Mouse (Mus musculus) right cerebral cortex, postnatal 36 days (tissue): ENCODE data around the gene Cbln3.

Experiments used
- DNase-seq, 2 experiments: peaks; one replicate each; pipeline ENCODE4 v3.0.0; 2022; ENCODE audit warnings: low spot score in 2 of 2, mixed read lengths in 1 of 2

Gene Cbln3

DNA sequence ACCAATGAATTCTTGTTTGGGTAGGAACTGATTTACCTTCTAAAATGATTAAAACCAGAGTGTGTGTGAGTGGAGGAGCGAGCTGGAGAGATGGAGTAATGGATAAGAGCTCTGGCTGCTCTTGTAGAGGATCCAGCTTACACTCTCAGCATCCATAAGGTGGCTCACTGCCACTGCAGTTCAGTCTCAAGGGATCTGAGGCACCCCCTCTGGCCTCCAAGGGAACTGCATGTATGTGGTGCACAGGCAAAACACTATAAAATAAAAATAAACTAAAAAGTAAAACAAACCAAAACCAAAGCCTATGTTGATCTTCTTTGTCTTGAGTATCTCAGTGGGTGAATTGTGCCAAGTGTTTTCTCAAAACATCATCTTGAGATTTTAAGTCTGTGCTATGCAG is 4.6 kb downstream of the Cbln3 start:
- DNase-seq: peak; percentile 71 to 76

DNA sequence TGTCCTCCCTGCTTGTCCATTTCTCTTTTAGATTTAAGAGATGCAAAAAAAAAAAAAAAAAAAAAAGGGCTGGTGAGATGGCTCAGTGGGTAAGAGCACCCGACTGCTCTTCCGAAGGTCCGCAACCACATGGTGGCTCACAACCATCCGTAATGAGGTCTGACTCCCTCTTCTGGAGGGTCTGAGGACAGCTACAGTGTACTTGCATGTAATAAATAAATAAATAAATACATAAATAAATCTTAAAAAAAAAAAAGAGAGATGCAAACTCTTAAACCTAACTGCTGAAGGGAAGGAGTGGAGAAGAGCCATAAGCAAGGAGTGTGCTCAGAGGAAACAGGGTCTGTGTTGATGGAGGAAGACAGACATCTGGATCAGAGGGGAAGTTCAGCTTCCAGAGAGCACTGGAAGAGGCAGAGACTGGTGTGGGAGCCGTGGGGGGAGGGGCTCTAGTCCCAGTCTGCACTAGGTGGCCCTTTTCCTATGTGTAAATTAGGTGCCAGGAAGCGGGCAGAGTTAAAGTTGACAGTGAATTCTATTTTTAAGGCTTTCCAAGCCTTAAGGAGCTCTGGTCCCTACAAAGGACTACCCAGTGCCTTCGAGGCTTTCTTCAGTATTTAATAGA is 5.8 kb downstream of the Cbln3 start:
- DNase-seq: no peak

DNA sequence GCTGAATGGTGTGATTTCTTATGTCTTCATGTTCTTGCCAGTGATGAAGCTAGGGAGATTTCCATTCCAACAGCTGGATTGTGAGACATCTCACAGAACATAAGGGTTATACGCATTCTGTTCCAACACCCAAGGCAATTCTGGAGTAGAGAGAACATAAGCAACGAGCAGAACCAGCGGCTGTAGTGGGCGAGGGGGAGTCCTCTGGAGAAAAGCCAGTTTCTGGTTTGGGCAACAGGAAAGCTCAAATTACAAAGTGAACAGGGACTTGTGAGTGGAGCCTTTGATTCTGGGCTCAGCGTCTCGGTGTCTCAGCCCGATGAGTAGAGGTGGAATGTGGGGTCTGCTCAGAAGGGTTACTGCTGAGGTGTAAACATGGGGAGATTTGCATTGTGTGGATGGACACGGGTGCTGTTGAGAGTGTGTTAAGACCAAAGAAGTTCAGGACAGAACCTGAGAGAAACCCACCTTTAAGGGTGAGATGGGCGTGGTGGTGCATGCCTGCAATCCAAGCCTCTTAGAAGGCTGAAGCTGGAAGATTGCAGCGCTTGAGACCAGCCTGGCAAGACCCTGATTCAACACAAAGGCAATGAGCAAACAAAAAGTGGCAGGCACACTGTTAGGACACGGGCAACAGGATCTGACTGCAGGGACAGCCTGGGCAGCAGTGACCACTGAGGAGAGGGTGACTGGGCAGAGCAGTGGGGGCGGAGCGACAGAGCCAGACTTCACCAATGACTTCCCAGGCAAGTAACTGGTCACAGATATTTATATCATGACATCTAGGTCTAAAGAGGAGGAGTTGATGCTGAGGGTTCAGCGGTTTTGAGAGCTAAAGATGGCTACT is 6.5 kb downstream of the Cbln3 start:
- no peak for DNase-seq

DNA sequence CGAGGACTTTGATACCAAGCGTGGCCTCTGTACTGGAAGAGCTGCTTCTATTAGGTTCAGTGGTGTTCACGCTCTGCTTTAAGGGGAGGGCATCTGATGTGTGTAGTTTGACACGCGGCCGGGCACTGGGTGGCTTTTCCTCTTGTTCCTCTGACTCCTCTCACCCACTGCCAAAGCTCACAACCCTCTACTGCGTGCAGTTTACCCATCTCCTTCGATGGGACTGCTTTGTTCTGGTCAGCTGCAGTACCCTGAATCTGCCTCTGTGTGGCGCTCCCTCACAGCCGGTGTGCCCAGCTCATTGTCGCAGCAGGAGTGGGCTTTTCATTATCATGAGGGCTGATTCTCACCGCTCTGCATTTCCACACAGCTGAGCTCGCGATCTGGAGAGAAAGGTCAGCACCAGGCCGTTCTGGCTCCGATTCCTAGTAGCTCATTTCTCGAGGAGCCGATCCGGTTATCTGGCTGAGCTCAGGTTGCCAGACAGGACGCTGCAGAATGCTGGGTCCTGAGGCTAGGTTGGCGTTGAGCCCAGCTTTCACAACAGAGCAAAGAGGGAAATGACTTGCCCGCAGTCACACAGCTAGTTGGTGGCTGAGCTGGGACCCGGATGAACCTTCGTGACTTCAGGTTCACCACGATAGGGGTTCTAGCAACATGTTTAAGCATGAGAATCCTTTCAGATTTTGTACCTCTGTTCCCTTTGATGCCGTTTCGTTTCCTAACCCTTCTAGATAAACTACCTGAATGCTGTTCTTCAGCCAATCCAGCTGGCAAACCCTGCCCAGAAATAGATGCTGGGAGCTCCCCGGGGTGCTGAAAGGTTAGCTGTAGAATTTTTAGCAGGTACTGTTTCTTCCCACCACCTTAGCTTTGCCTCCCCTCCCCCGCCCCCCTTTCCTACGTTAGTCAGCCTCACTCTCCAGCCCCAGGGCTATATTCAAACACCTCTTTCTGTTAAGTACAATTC is 10.2 kb downstream of the Cbln3 start:
- peak; percentile 42 to 54 for DNase-seq

DNA sequence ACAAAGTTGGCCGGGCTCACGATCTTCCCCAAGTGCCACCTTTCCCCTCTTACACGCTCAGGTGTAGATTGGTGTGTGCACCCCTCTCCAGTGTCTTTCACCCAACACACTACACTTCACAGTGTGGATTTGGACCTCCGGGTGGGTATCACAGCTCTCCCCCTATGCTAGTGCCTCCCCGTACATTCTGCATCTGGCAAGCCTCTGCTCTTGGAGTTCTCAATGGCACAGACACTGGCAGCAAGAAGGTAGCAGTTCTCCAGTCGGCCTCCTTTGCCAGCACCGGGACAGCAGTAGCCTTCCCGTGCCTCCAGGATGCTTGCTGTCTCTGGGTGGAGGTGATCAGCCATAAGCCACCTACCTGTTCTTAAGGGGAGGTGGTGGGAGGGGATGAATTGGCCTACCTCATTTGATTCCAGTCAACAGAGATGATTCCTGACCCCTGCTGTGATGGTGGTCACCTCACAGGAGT is 10.9 kb downstream of the Cbln3 start:
- DNase-seq: no peak

DNA sequence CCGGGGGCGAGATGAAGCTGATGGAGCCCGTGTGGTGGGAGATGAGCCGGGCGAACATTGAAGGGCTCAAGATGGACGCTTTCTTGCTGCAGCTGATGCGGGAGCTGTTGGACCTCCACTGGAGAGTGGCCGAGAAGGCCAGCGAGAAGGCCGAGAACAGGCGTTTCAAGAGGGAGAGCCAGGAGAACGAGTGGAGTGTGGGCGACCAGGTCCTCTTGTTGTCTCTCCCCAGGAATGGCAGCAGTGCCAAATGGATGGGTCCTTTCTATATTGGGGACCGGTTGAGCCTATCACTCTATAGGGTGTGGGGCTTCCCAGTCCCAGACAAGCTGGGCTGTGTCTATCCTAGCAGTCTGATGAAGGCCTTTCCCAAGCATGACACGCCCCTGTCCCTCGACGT is 11.6 kb downstream of the Cbln3 start:
- DNase-seq: no peak

DNA sequence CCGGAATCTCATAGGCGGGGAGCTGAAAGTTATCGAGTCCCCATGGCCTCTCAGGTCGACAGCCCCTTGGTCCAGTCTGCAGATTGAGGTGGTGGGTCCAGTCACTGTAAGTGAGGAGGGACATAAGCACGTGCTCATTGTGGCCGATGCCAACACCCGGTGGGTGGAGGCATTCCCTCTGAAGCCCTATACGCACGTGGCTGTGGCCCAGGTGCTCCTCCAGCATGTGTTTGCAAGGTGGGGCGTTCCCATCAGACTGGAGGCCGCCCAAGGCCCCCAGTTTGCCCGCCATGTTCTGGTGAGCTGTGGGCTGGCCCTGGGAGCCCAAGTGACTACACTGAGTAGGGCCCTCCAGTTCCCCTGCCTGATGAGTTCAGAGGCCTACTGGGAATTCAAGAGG is 12.2 kb downstream of the Cbln3 start:
- DNase-seq: no peak

DNA sequence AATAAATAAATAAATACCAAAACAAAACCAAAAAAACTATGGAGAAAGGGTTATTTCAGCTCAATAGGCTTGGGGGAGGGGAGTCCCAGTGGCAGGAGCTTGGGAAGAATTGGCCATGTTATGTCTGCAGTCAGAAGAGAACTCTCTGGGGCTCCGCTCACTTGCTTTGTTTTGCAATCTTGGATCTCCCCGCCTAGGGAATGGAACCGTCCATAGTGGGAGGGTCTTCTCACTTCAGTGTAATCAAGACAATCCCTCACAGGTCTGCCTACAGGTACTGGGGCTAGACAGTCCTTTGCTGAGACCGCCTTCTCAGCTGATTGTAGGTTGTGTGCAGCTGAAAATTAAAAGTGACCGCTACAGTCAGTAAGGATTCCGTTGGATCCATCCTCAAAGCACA is 14.7 kb downstream of the Cbln3 start:
- no peak for DNase-seq

DNA sequence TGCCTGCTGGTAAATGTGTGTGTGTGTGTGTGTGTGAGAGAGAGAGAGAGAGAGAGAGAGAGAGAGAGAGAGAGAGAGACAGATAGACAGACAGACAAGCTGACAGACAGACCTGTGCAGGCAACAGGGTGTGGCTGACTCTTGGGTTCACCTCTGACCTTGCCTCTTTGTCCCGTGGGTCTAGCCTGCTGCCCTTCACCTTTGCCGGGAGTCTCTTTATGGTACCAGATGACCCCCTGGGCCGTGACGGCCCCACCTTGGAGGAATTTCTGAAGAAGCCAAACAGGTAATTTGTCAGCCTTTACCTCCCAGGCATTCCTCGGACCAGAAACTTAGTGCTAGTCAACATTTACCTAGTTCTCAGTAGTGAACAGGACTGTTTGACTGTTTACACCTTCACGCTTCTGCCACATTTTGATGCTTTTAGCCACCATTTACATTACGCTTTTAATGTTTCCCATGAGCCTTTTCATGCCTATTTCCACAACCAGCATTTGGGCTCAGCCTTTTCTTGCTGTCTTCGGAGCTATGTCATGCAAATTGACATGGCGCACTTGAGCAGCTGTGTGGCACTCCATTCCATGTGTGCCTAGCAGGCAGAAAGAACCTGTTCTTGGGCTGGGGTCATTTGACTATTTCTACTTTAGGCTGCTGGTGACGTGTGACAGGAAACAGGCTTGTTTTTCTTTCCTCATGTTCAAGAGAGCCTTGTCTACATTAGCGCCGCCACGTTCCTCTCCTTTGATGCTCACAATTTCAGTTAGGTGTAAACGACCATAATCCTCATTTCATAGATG is 15.8 kb downstream of the Cbln3 start:
- no peak for DNase-seq

DNA sequence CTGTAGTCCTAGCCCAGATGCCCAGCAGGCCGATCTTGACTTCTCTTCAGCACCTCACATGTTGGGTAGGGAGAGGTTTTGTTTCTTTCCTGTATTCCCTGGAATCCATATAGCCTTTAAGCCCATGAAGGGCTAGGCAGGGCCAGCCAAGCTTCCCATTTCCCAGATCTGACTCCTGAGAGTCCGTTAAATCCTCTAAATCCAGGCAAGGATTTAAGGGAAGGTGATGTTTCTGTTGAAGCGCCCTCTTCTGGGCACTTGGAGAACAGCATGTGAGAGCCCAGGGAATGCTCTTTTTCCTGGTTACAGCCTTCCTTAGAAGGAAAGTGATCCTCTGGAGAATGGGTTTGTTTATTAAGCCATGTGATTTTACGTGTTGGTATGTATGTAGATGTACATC is 17.2 kb downstream of the Cbln3 start:
- no peak for DNase-seq

DNA sequence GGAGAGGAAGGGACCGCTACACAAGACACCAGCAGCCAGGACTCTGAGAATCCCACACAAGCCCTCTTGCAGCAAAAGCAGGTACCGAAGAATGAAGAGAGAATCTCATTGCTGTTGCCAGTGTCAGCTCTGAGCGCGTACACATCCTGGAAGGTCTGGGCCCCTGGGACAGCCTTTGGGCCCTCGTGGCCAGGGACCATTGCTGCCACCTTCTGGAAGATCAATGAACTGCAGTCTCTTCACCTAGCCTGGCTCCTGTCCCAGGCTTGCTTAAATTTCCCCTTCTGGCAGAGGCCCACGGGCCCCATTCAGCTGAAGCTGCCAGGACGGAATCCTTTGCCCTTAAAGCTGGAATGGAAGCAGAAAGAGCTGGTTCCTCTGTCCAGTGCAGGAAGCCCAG is 20.4 kb downstream of the Cbln3 start:
- DNase-seq: no peak

DNA sequence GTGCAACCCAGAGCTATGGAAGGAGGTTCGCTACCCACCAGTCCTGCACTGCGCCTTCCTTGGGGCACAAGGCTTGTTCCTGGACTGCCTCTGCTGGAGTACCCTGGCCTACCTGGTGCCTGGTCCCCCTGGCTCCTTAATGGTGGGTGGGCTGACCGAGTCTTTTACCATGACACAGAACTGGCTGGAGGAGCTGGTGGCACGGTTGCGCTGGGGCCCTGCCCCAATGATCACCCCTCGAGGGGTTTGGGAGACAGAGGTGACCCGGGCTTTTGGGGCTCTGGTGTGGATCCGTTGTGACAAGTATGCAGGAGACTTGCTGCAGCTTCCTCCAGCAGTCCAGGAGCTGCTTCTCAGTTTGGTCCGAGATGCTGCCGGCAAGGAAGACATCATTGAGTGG is 21.2 kb downstream of the Cbln3 start:
- no peak for DNase-seq

DNA sequence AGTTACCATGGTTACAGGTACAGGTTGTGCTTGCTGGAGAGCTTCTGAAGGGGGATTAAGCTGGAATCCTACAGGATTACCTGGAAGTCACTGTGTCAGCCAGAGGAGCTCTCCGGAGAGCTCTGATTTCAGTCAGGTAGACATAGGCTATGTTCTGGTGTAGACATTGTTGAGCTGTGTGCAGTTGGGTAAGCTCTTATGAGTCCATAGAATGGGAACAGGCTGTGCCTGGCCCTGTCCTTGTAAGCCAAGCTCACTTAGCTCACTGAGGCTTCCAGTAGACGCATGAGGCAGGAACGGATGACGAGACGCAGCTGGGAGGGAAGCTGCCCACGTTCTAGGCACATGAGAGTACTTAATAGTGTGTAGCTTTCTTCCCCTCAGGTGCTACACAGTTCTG is 22.0 kb downstream of the Cbln3 start:
- DNase-seq: no peak

DNA sequence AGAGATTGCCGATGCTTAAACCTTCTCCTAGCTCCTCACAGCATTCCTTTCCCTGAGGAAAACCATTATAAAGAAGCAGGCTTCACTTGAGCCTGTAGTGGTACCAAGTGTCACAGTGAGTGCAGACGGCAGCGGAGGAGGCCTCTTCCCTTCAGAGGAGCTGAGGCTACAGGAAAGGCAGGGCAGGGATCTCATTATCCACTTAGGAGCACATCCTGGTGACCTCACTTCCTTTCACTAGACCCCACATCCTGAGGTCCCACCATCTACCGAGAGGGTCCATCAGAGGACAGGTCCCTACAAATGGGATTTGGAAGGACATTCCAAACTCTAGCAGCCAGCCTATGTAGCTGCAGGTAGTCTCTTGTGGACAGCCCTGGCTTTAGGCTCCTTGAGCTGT is 26.6 kb downstream of the Cbln3 start:
- DNase-seq: no peak

DNA sequence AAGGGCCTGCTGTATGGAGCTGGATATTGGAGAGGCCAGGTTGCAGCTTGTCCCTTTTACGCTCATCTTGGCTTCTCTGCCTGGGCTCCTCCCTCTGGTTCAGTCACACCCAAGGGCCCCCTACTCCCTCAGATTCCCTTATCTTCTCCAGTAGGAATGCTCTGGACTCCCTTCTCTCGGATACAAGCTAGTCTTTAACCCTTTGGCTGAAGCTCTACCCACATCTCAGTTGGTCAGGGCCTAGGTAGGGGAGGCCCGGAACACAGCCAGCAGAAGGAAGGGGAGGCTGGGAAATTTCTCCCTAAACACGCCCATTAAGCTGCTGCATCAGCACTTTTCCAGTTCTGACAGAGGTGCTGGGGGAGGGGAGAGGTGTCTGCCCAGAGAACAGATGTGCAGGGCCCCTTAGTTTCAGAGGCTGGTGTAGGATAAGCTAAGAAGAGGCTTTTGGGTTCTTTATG is 29.1 kb downstream of the Cbln3 start:
- DNase-seq: no peak

DNA sequence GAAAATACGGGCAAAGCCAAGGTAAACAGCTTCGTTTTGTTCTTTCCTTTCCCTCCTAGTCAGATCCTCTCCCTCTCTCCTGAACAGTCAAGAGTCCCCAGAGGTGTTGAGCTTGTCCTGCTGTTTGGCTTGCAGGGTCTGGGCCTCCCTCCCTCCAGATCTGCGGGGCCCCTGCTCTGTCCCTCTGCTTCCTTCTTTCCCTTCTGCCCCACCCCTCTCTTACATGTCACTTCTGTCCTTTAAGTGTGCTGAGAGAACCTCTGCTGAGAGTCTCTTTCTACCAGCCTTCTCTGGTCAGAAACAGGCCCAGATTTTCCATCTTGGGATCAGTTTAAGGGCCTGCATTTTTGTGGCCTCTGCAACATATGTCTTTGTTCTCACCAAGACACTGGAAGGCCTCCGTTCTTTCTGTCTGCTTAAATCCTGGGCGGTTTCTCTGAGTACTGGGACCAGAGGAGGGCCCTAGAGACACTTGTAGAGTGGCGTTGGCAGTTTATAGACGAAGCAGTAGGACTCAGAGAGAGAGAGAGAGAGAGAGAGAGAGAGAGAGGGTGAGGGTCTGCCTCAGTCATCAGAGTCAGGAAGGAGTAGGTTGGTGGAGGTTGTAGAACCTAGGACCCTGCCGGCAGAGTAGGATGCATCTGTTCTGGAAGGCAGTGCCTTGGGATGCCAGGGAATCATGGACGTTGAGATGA is 29.6 kb downstream of the Cbln3 start:
- no peak for DNase-seq

DNA sequence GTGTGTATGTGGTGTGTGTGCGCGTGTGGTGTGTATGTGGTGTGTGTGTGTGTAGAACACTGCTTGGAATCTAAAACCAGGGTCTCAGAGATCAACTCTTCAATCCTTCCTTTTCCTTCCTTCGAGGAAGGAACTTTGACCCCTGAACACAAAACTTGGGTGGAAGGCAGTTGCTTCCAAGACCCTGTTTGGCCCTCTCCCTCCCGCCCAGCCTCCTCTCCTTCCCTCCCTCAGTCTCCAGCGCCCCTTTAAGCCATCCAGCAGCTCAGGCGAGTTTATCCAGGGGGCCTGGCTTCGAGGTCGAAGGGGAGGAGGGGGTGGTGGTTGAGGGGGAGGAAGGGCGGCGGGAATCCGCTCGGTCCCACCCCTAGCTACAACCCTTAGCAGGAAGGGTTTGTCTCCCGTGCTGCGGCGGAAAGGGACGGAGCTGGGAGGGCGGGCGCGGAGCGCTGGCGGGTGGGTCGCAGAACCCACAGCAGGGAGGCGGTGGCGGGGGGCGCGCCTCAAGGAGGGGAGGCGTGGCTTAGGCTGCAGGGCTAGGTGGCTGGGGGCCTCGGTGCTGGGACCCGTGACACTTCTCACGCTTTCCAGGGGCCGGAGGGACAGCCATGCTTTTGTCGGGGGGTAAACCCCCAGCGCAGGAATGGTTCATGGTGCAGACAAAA is 30.4 kb downstream of the Cbln3 start, which contains the start of gene Nynrin:
TSS of gene Nynrin (plus strand) at position 390 of the 665 bp plus-strand sequence.
- no peak for DNase-seq

DNA sequence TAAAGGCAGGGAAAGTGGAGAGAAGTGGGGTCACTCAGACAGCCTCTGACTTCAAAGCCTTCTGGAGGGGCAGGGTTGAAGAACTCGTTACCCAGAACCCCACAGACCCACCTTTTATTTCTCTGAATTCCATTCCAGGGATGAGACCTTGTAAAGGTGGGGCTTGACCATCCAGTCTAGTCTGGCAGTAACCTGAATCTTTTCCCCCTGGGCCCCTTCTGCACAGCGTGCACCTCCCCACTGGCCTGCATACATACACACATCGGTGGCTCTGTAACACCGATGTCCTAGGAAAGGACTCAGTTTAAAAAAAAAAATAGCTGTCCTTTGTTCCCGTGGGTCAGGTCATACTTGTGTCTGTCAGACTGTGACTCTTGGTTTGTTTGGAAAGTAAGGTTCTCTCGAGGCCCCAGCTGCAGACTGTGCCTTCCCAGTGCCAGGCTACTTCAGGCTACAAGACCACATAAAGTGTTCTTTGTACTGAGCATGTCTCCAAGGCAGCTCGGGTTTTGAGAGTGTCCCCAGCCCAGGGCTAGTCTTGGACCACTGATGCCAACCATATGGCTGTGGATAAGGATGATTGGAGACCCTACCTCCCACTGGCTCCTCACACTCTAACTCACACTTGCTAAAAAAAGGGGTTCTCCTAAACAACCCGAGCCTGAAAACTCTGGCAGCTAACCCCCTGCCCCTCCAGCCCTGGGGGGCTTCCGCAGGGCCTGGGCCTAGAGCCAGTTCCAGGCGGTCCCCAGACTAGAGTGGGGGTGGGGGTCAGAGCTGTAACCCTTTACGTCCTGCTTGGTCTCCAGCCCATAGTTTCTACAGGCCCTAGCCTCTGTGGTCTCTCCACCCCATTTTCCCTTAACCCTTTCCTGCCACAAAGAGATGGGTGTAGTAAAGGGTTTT is 31.3 kb downstream of the Cbln3 start:
- no peak for DNase-seq

DNA sequence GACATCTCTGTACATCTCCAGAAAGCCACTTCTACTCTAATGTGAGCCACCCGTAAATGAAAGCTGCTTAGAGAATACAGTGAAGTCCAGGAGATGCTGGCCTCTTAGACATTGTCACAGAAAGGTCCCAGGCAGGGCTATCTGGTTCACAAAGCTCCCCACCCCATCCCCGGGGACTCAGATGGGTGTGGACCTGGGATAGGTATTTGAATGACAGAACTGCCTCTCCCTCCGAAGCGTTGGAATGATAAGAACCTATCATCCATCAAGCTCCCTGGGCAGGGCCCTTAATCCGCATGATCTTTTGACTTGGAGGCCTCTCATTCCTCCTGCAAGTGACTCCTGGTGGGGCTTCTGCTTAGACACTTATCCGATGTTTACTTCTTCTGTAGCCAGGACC is 33.3 kb downstream of the Cbln3 start:
- DNase-seq: no peak
